Mouse (Mus musculus): ENCODE results near the gene Usp4.

Gene Usp4

GRCm38 (mm10) chr9:108409535-108409934 lies 61.9 kb downstream of the Usp4 start:
- DNase-seq (ENCODE audit: extremely low read depth, low read depth, low spot score): no peak

- no peak for DNase-seq (ENCODE audit: extremely low read depth, low read depth, low spot score)
Observed at GRCm38 (mm10) chr9:108411381-108411942, 63.8 kb downstream of the Usp4 start.

GRCm38 (mm10) chr9:108412221-108412620 lies 64.6 kb downstream of the Usp4 start:
- no peak for DNase-seq (ENCODE audit: extremely low read depth, low read depth, low spot score)

- DNase-seq (ENCODE audit: extremely low read depth, low read depth, low spot score): no peak
Observed at GRCm38 (mm10) chr9:108428384-108428783, 80.7 kb downstream of the Usp4 start, which contains the start of gene Ccdc36. TSS of gene Ccdc36 (minus strand) at chr9:108428484.

GRCm38 (mm10) chr9:108431431-108432067 lies 83.9 kb downstream of the Usp4 start:
- no peak for DNase-seq (ENCODE audit: extremely low read depth, low read depth, low spot score)

- no peak for DNase-seq (ENCODE audit: extremely low read depth, low read depth, low spot score)
Observed at GRCm38 (mm10) chr9:108436182-108436581, 88.5 kb downstream of the Usp4 start, which contains the start of gene BC048562. TSS of gene BC048562 (plus strand) at chr9:108436482.

- DNase-seq (ENCODE audit: extremely low read depth, low read depth, low spot score): no peak
Observed at GRCm38 (mm10) chr9:108439176-108439575, 91.5 kb downstream of the Usp4 start.

GRCm38 (mm10) chr9:108440485-108440884 lies 92.8 kb downstream of the Usp4 start:
- no peak for DNase-seq (ENCODE audit: extremely low read depth, low read depth, low spot score)

- DNase-seq (ENCODE audit: extremely low read depth, low read depth, low spot score): no peak
Observed at GRCm38 (mm10) chr9:108441236-108441919, 93.7 kb downstream of the Usp4 start.
